Mouse (Mus musculus) adrenal gland, adult 2 months (tissue): ENCODE measurements at regions not wholly inside any gene's neighbourhood (a gene's known extent, or its start where the extent isn't known, plus 50 kb on each side); places are given as distances from the start of the nearest gene placed in this dataset.

Source experiments
- DNase-seq: peaks from one replicate; pipeline ENCODE4 v3.0.0; 2021

DNA sequence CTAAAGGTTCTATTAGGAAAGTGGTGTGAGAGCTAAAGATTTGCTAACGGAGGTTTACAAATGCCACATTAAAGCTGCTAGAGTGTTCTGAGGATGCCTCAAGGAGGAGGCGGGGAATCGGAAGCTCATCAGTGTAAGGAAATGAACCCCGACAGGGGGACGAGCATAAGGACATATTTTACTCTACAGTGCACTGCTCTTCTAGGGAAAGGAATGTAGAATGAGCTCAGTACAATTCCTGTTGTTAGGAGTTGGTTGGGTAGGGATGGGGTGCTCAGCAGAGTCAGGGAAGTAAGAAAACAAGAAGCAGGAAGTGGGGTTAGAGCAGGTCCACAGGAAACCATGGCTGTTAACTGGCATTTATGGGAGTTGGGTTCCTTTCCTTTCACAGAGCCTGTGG, 54.6 kb downstream of the Mex3b start:
- no peak for DNase-seq

DNA sequence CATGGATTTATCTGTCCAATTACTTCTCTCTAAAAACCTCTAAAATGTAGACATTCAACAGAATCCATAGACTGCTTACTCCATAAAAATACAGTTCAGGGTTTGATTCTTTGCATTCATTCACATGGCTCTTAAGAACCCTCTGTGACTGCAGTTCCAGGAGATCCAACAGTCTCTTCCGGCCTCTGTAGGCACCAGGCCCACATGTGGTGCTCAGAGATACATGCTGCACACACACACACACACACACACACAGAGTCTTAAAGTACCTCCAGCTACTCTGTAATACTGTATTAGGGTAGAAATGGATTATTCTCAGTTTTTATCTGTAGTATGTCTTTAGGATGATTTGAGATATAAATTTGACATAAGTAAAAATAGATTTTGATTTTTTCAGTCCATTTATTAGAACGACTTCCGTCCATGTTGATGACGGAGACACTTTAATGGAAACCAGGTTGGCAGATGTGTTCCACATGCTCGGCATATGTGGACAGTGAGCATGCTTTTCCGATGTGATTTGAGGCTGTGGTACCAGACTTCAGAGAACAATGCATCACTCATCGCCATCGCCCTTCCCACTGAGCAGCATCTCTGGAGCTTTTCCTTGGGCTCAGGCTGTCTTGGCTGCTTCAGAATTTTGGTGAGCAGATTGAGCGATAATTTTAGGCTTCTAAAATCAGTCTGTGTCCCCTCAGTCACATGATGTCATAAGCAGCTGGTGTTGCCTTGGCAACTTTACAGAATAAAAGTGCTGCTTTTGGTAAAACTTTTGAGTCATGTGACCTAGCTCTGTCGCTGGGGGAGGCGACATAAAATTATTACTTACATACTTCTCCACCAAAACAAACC, 56.3 kb downstream of the Mex3b start:
- DNase-seq: no peak

DNA sequence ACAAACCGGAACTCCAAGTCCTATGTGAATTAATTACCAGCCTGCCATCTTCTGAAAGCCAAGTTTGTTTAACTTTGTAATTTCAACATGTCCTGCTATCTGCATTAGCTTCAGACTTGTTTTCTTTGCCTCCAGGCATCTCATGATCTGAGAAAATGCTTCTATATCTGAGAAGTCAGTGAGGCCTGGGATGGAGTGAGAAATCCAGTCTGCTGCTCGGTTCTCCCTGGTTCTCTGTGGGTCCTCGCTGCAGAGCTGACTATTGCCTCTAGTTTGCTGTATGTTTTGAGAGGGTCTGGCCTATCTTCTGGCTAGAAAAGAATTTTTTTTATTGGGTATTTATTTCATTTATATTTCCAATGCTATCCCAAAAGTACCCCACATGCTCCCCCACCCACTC, 57.0 kb downstream of the Mex3b start:
- no peak for DNase-seq

- no peak for DNase-seq
Measured at GRCm38 (mm10) chr7:82938311-82938710, 71.2 kb downstream of the Mex3b start.

DNA sequence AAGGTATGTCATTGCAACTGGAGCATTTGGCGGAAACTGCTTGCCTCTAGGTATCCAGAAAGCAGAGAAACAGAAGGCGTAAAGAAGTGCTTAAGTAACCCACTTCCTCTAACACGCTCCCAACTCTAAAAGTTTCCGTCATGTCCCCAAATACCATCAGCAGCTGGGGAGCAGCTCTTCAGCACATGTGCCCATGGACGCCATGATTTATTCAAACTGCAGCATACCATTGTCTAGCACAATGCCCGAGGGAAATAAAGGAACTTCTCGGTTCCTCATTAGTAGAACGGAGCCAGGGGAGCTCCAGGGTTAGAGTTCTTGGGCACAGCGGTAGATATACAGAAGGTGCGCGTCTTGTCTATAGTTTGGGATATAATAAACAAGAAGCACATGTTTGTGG, 72.4 kb downstream of the Mex3b start:
- DNase-seq: no peak

DNA sequence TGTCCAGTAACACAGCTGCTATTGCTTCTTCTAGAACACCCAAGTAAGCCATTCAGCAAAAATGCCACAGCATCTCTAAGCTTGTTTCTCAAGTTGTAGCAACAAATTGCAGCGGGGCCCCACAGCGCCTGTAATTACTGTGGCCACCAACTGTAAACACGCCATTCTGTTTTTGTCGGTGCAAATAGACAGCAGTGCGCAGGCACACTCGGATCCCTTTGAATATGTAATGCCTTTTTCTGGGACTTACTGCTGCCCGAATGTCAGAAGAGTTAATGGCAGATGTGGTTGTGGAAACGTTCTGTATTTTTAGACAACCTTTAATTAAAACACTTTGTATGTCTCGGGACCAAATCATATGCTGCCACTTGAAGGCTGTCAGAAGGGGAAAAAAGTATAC, 76.2 kb downstream of the Mex3b start:
- no peak for DNase-seq

DNA sequence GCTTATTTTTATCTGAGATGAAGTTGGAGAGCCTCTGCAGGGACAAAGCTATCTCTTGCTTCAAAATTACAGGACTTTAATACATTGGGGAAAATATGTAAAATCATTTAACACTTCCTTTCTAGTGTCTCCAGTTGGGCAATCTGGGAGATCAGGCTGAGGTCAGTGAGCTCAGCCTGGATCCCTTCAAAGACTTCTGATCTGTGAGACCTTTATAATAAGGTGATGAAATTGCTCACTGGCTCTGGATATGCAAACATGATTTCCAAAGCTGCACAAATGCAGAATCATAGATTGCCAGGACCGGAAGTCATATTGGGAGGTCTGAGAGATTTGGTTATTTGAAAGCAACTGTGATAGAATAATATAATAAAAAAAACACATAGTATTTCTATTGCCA, 76.7 kb downstream of the Mex3b start:
- no peak for DNase-seq

- DNase-seq: no peak
Measured at GRCm38 (mm10) chr7:82949372-82949771, 82.2 kb downstream of the Mex3b start.

DNA sequence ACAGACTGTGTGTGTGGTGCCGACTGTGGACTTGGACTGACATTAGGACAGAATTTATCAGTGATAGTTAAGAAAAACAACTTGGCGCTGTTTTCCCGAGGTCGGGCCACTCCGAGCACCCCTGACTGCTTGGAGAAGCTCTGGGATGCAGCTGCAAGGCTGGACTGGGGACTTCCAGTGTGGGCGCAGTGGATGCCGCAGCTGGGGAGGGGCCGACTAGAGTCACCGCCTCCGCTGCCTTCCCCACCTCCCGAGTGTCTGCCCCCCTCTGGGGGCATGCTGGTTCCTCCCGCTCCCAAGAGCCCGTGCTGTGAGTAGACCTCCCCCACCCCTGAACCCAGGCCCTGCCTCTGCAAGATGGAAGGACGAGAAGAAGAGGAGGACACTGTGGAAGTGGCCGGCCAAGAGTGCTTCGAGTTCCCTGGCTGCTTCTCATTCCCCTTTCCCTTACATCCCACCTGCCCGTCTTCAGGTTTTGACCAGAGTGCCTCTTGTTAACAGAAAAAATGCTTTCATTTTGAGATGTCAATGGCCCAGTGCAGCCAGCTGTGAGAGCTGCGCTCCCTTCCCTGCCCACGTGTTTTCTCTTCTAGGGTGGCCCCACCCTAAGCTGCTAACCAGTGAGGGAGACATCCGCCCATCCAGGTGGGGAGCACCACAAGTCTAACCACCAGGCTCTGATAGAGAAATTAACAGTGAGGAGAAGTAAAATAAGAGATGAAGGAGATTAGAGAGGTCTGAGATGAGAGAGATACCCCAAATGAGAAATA, 90.3 kb downstream of the Mex3b start:
- DNase-seq: no peak

- no peak for DNase-seq
Measured at GRCm38 (mm10) chr7:82970599-82970998, 103.5 kb downstream of the Mex3b start.

DNA sequence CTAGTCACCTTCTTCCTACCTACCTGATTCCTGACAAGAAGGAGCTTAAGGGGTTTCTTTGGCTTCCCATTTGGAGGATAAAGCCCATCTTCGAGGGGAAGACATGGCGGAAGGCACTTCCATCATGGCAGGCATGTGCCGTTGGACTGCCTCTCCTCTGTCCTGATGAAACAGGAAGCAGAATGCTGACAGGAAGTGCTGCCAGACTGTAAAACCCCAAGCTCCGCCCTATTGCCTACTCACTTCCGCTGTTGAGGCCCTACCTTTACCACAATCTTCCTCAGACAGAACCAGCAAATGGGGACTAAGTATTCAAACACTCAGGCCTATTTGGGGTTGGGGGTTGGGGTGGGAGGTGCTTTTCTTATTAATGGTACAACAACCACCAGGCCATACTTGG, 104.1 kb downstream of the Mex3b start:
- no peak for DNase-seq

DNA sequence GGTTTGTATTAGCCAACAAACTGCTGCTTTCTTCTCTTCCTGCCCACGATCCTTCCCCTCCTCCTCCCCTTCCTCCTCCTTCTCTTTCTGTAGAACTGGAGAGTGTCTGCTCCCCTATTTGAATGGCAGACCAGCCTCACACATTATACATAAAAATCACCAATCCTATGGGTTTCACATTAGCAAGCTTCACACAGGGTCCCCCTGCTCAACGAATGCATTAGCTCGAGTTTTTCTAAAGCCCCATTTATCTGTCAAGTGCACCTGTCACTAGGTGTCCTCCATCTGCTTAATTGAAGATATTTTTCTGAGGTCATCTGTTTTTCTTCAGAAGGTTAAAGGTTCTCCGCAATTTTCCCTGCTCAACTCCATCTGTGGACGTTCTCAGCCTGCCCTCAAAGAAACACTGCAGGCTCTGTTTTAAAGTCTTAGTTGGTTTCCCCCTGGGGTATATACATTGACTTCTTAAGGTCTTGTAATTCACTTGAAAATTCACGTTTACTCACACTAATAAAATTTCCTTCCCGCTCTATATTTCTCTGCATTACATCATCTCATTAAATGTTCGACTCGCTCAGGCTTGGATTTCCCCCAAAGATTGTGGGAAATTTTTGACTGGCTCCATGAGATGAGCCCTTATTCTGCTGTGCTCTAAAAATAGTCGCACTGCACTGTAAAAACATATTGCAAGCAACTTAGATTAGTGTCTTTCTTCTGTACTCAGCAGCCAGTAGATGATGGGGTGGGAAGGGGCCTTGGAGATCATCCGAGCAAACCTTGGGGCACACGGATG, 105.3 kb downstream of the Mex3b start:
- no peak for DNase-seq

DNA sequence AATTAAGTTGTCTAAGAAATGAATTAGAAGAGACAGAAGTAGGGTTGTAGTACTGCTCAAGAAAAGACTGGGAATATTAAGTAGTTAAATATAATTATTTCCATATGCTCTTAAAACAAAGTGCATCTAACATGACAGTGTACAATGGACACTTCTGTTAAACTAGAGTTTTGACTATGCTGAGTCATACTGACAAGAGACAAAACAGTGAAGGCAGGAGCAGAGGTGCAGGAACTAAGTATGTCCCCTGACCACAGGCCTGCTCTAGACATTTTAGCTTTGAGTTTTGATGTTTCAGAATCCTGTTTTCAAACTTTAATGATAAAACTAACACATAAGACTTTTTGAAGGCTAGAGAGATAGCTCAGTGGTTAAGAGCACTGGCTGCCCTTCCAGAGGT, 123.6 kb downstream of the Mex3b start:
- no peak for DNase-seq

DNA sequence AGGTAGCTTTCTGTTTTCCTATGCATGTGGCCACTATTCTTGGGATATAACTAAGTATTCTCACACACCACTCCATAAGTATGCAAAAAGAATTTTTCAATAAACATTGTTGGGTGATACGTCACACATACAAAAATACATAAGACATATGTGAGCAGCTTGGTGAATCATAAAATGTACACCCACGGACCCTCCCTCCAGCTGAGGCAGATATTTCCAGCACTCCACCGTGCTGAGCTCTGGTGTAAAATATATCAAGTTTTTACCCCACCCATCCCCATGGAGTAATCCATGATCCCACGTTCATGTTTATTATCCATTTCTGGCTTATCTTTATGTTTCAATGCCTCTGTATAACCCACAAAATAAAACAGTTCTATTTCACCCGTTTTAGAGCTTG, 126.0 kb downstream of the Mex3b start:
- no peak for DNase-seq

- DNase-seq: no peak
Measured at GRCm38 (mm10) chr7:82998848-82999247, 131.7 kb downstream of the Mex3b start.

- no peak for DNase-seq
Measured at GRCm38 (mm10) chr7:83007540-83007939, 140.4 kb downstream of the Mex3b start.

GRCm38 (mm10) chr7:83012145-83012544, 145.0 kb downstream of the Mex3b start:
- DNase-seq: no peak

DNA sequence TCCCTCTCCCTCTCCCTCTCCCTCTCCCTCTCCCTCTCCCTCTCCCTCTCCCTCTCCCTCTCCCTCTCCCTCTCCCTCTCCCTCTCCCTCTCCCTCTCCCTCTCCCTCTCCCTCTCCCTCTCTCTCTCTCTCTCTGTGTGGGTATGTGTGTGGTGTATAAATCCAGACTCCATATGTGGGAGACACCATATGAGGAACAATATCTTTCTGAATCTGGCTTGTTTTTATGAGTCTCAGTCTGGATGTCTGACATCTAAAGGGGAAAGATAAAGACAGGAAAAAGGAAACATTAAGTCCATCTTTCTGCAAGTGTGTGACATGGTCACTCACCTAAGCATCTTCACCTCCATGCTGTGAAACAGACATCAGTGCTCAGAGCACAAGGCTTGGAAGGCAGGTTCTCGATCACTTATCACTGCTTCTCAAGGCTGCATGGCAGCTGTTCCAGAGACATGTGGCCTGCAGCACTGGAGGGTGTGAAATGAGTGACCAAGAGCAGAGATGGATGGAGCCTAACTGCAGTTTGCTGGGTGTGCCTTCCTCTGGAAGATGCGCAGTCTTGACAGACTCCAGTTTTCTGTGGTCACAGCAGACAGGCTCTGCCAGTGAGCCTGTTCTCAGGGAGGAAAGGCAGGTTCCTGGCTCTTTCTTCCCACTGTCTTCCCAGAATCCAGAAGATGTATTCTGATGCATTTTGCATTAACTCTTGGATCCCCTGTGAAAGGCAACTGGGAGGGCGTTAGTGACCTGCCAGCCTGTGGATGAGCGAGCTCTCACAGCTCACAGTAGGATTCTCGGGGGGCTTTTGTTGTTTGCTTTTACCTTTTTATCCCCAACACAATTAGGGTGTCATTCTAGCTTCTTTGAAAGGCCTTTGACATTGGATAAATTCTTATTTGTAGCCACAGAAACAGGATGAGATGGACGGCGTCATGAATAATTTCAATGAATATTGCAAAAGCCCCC, 147.9 kb downstream of the Mex3b start:
- DNase-seq: no peak

GRCm38 (mm10) chr7:83015756-83016155, 148.6 kb downstream of the Mex3b start:
- DNase-seq: no peak

DNA sequence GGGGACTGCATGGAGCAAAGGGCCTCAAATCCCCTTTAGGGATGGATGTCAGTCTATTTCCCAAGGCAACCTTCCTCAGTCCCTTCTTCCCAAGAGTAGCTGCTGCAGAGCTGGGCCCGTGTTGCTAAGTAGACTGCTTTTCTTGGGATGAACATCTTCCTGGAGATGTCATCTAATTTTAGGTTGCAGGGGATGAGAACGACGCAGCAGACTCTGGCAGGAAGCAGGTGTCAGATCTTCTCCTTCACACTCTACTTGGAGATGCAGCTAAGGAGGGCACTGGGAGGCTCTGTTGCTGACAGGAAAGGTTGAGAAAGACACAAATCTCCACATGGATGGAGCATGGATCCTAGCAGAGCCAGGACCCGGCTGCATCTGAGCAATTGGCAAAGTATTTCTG, 149.4 kb downstream of the Mex3b start:
- DNase-seq: no peak

- DNase-seq: no peak
Measured at GRCm38 (mm10) chr7:83020584-83020983, 153.5 kb downstream of the Mex3b start.

- DNase-seq: no peak
Measured at GRCm38 (mm10) chr7:83023990-83024389, 156.9 kb downstream of the Mex3b start.
